Mouse (Mus musculus): ENCODE results near the gene H2-T23. TPM values are rescaled to one million over a fixed set of nuclear protein-coding genes. Genes with fewer than 3 reads are reported as not detected.

The H2-T23 gene
- polyA plus RNA-seq, 1 experiment: 3.7 TPM

DNA sequence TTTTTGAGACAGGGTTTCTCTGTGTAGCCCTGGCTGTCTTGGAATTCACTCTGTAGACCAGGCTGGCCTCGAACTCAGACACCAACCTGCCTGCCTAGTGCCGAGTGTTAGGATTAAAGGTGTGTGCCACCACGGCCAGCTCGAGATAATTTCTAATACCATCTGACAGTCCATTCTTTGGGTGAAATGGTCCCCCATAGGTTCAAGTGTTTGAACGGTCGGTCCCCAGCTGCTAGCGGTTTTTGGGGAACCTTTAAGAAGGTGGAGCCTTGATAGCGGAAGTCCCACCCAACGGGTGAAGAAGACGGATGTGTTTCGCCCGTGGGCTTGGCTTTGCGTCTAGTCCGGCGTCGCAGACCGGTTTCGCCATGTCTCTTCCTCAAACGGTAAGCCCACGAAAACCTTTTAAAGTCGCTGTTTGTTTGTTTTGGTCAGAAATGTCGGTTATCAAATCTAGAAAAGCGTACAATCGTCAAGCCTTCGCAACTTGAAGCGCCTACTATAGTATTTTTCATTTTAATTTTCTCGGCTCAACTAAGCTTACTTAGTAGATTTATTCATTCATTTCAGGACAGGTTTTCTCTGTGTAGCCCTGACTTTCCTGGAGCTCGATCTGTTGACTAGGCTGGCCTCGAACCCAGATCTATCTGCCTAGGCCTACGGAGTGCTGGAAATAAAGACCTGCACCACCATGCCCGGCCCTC is 38.3 kb downstream of the H2-T23 start:
- H3K27me3 ChIP-seq (ENCODE audit: control insufficient read depth): no peaks in the 10 kb centered on the region
- peaks cover 6% of the 10 kb centered on the region for H3K36me3 ChIP-seq (ENCODE audit: control insufficient read depth)
- peak overlapping the region; percentile 83 for H3K4me3 ChIP-seq (replicated peaks)
- H3K4me1 ChIP-seq (ENCODE audit: control insufficient read depth): peaks cover 61% of the 10 kb centered on the region
- H3K9me3 ChIP-seq (ENCODE audit: control insufficient read depth, low read length): no peaks in the 10 kb centered on the region
- TF ChIP-seq TAL1 (IDR thresholded peaks at IDR 0.05; ENCODE audit: low read length): no peak
- no peak for TF ChIP-seq GATA1 (IDR thresholded peaks at IDR 0.05; ENCODE audit: low read length)

DNA sequence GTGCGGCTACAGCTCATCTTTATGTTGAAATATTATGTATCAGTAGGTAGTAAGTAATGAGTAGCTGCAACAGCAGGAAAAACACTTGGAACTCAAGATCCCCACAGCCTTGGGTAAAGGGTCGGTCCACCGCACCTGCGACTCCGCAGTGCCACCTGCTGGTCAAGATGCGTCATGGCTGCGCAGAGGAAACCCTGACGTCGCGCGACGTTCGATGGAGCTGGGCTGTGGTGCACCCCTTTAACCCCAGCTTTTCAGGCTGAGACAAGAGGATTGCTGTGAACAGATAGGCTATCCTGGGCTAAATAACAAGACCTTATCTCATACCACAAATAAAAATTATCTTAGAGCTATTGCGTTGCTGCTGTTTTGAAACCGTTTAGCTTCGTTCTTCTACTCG is 39.0 kb downstream of the H2-T23 start:
- peak overlapping the region; percentile 83 for H3K4me3 ChIP-seq (replicated peaks)
- peaks cover 54% of the 10 kb centered on the region for H3K4me1 ChIP-seq (ENCODE audit: control insufficient read depth)
- H3K9me3 ChIP-seq (ENCODE audit: control insufficient read depth, low read length): no peaks in the 10 kb centered on the region
- peaks cover 2% of the 10 kb centered on the region; the same call in 1 of the 2 replicates for H3K36me3 ChIP-seq (ENCODE audit: control insufficient read depth)
- TF ChIP-seq TAL1 (IDR thresholded peaks at IDR 0.05; ENCODE audit: low read length) (no peak), GATA1 (IDR thresholded peaks at IDR 0.05; ENCODE audit: low read length) (no peak)
- no peaks in the 10 kb centered on the region for H3K27me3 ChIP-seq (ENCODE audit: control insufficient read depth)

DNA sequence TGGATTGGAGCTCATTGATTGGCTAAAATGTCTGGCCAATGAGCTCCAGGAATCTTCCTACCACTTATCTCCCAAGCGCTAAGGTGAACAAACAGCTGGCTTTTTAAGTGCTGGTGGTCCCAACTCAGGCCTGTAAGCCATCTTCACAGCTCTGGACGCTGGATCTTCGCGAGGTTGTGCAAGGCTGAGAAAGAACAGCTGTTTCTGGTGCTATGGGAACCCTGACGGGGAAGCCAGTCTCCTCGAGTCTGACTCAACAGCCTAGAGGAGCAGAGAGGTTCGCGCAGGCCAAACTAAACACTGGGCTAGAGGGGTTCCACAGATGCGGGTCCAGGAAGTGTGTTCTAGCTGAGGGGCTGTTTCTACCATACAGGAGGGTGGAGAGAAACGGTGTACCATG is 40.9 kb downstream of the H2-T23 start:
- peaks cover 40% of the 10 kb centered on the region for H3K4me1 ChIP-seq (ENCODE audit: control insufficient read depth)
- no peak for TF ChIP-seq GATA1 (IDR thresholded peaks at IDR 0.05; ENCODE audit: low read length)
- no peak for TF ChIP-seq TAL1 (IDR thresholded peaks at IDR 0.05; ENCODE audit: low read length)
- H3K4me3 ChIP-seq (replicated peaks): no peak overlapping the region
- peaks cover 12% of the 10 kb centered on the region for H3K36me3 ChIP-seq (ENCODE audit: control insufficient read depth)
- no peaks in the 10 kb centered on the region for H3K27me3 ChIP-seq (ENCODE audit: control insufficient read depth)
- no peaks in the 10 kb centered on the region for H3K9me3 ChIP-seq (ENCODE audit: control insufficient read depth, low read length)

DNA sequence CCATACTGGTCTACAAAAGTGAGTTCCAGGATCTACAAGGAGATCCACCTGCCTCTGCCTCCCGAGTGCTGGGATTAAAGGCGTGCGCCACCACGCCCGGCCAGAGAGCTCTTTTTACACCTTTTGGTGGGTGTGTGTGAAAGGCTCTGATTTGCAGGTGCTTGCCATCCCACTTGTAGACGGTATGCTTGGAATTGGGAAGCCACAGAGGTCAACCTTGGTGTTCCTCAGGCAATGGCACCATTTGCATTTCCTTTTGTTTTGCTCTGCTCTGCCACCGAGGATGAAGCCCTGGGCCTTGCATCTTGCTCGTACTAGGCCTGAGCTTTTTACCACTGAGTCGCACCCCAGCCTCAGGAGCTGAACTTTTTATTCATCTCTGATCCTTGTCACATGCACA is 50.9 kb downstream of the H2-T23 start:
- H3K9me3 ChIP-seq (ENCODE audit: control insufficient read depth, low read length): no peaks in the 10 kb centered on the region
- H3K4me3 ChIP-seq (replicated peaks): no peak overlapping the region
- H3K36me3 ChIP-seq (ENCODE audit: control insufficient read depth): peaks cover 8% of the 10 kb centered on the region
- TF ChIP-seq TAL1 (IDR thresholded peaks at IDR 0.05; ENCODE audit: low read length) (no peak), GATA1 (IDR thresholded peaks at IDR 0.05; ENCODE audit: low read length) (no peak)
- peaks cover 32% of the 10 kb centered on the region for H3K4me1 ChIP-seq (ENCODE audit: control insufficient read depth)
- peaks cover 6% of the 10 kb centered on the region for H3K27me3 ChIP-seq (ENCODE audit: control insufficient read depth)

DNA sequence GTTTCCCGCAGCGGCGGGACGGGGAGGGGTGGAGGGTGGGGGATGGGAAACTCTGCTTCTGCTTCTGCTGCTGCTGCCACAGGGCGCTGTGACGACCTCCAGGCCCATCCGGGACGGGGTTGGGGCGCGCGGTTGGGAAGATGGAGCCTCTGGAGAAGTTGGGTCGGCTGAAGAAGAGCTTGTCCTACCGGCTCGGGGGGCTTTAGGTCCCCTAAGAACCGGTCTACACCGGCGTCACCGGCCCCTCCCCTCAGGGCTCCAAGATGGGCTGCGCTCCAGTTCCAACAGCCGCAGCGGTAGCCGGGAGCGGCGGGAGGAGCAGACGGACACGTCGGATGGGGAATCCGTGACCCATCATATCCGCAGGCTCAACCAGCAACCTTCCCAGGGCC is 52.3 kb downstream of the H2-T23 start:
- Histone ChIP-seq H3K4me3 (replicated peaks) (peak overlapping the region; percentile 85), H3K36me3 (ENCODE audit: control insufficient read depth) (peaks cover 8% of the 10 kb centered on the region), H3K4me1 (ENCODE audit: control insufficient read depth) (peaks cover 32% of the 10 kb centered on the region), H3K9me3 (ENCODE audit: control insufficient read depth, low read length) (no peaks in the 10 kb centered on the region), H3K27me3 (ENCODE audit: control insufficient read depth) (peaks cover 6% of the 10 kb centered on the region)
- TF ChIP-seq GATA1 (IDR thresholded peaks at IDR 0.05; ENCODE audit: low read length): no peak
- no peak for TF ChIP-seq TAL1 (IDR thresholded peaks at IDR 0.05; ENCODE audit: low read length)

Other genes with a start within 250 kb of the H2-T23 start
- gene Ier3, start 211.2 kb downstream of the H2-T23 start, polyA plus RNA-seq (2012): 14.0 and 14.8 TPM in 2 replicates
- gene Flot1, start 209.6 kb downstream of the H2-T23 start, polyA plus RNA-seq (2012): 8.2 and 11.6 TPM in 2 replicates
- 56.9 and 99.3 TPM in 2 replicates for gene Tubb5, start 194.5 kb downstream of the H2-T23 start, polyA plus RNA-seq (2012)
- 0.91 and 1.1 TPM in 2 replicates for gene Mdc1, start 191.3 kb downstream of the H2-T23 start, polyA plus RNA-seq (2012)
- 1.7 and 2.8 TPM in 2 replicates for gene Nrm, start 171.5 kb downstream of the H2-T23 start, polyA plus RNA-seq (2012)
- 0.31 and 0.37 TPM in 2 replicates for gene Ppp1r18, start 167.3 kb downstream of the H2-T23 start, polyA plus RNA-seq (2012)
- 5.0 and 5.2 TPM in 2 replicates for gene Dhx16, start 153.0 kb downstream of the H2-T23 start, polyA plus RNA-seq (2012)
- 6.9 and 7.1 TPM in 2 replicates for gene 2310061I04Rik, start 135.4 kb downstream of the H2-T23 start, polyA plus RNA-seq (2012)
- gene Atat1, start 122.8 kb downstream of the H2-T23 start, polyA plus RNA-seq (2012): 1.1 and 1.6 TPM in 2 replicates
- 0.45 and 0.85 TPM in 2 replicates for gene Mrps18b, start 116.5 kb downstream of the H2-T23 start, polyA plus RNA-seq (2012)
- gene Ppp1r10, start 116.4 kb downstream of the H2-T23 start, polyA plus RNA-seq (2012): 5.4 and 6.3 TPM in 2 replicates
- gene Abcf1, start 63.1 kb downstream of the H2-T23 start, polyA plus RNA-seq (2012): 14.0 and 24.6 TPM in 2 replicates
- 1.5 and 1.9 TPM in 2 replicates for gene Gnl1, start 53.0 kb downstream of the H2-T23 start, polyA plus RNA-seq (2012)
- gene Prr3, start 52.6 kb downstream of the H2-T23 start, polyA plus RNA-seq (2012): 0.18 and 0.30 TPM in 2 replicates
- gene H2-T24, start 12.3 kb downstream of the H2-T23 start, polyA plus RNA-seq (2012): 0.91 and 0.98 TPM in 2 replicates
- 0.12 and 0.14 TPM in 2 replicates for gene H2-T22, start 9.9 kb upstream of the H2-T23 start, polyA plus RNA-seq (2012)
- gene Gm6034, start 10.1 kb upstream of the H2-T23 start, polyA plus RNA-seq (2012): not detected in 2 replicates
- gene Gm11127, start 25.5 kb upstream of the H2-T23 start, polyA plus RNA-seq (2012): 0.07 TPM in 1 of 2 replicates, not detected in the other
- gene Gm19684, start 88.8 kb upstream of the H2-T23 start, polyA plus RNA-seq (2012): not detected in 2 replicates
- gene Gm7030, start 96.6 kb upstream of the H2-T23 start, polyA plus RNA-seq (2012): 0.08 TPM in 1 of 2 replicates, not detected in the other
- not detected in 2 replicates for gene Gm8909, start 135.7 kb upstream of the H2-T23 start, polyA plus RNA-seq (2012)
- gene H2-T3, start 157.4 kb upstream of the H2-T23 start, polyA plus RNA-seq (2012): not detected in 2 replicates
- 13.4 and 19.7 TPM in 2 replicates for gene Rpp21, start 225.2 kb upstream of the H2-T23 start, polyA plus RNA-seq (2012)
- 0.67 and 0.87 TPM in 2 replicates for gene Trim39, start 239.4 kb upstream of the H2-T23 start, polyA plus RNA-seq (2012)